Mouse (Mus musculus): ENCODE data around the gene Lgals3bp. TPM values are rescaled to one million over a fixed set of nuclear protein-coding genes. Genes with fewer than 3 reads are reported as not detected.

Lgals3bp gene
- polyA plus RNA-seq, 1 experiment from 2014 or later: 3.6 TPM

- no peak for ATAC-seq (ENCODE audit: low FRiP score)
- peaks cover 7% of the 10 kb centered on the region; the same call in 1 of the 2 replicates for H3K4me1 ChIP-seq
- 82% methylated on average over 7 of the region's 7 CpGs for WGBS
- no peak overlapping the region for H3K4me3 ChIP-seq (replicated peaks)
- H3K4me2 ChIP-seq: no peak overlapping the region
- no peak overlapping the region for H3K27ac ChIP-seq (replicated peaks)
- H3K9me3 ChIP-seq (replicated peaks): no peaks in the 10 kb centered on the region
- H3K36me3 ChIP-seq: no peaks in the 10 kb centered on the region
- H3K9ac ChIP-seq (replicated peaks): no peak overlapping the region
- H3K27me3 ChIP-seq (replicated peaks): no peaks in the 10 kb centered on the region
These were observed 30.0 kb downstream of the Lgals3bp start for GRCm38 (mm10) chr11:118371876-118372275.

- H3K36me3 ChIP-seq: no peaks in the 10 kb centered on the region
- no peak overlapping the region for H3K4me2 ChIP-seq
- no peak overlapping the region for H3K9ac ChIP-seq (replicated peaks)
- H3K27ac ChIP-seq (replicated peaks): no peak overlapping the region
- no peak for ATAC-seq (ENCODE audit: low FRiP score)
- WGBS: 74% methylated on average over 8 of the region's 8 CpGs
- no peak overlapping the region for H3K4me3 ChIP-seq (replicated peaks)
- no peaks in the 10 kb centered on the region for H3K9me3 ChIP-seq (replicated peaks)
- no peaks in the 10 kb centered on the region for H3K4me1 ChIP-seq
- no peaks in the 10 kb centered on the region for H3K27me3 ChIP-seq (replicated peaks)
These were observed 32.2 kb downstream of the Lgals3bp start for GRCm38 (mm10) chr11:118369657-118370056.

- no peak overlapping the region for H3K9ac ChIP-seq (replicated peaks)
- H3K9me3 ChIP-seq (replicated peaks): no peaks in the 10 kb centered on the region
- no peaks in the 10 kb centered on the region for H3K27me3 ChIP-seq (replicated peaks)
- H3K4me3 ChIP-seq (replicated peaks): no peak overlapping the region
- no peaks in the 10 kb centered on the region for H3K4me1 ChIP-seq
- ATAC-seq (ENCODE audit: low FRiP score): no peak
- WGBS: 87% methylated on average over 5 of the region's 5 CpGs
- H3K4me2 ChIP-seq: no peak overlapping the region
- no peaks in the 10 kb centered on the region for H3K36me3 ChIP-seq
- no peak overlapping the region for H3K27ac ChIP-seq (replicated peaks)
These were observed 32.6 kb downstream of the Lgals3bp start for GRCm38 (mm10) chr11:118369251-118369650.

- Histone ChIP-seq H3K4me3 (replicated peaks) (no peak overlapping the region), H3K4me2 (no peak overlapping the region), H3K27ac (replicated peaks) (no peak overlapping the region), H3K9ac (replicated peaks) (no peak overlapping the region), H3K36me3 (no peaks in the 10 kb centered on the region), H3K9me3 (replicated peaks) (no peaks in the 10 kb centered on the region), H3K27me3 (replicated peaks) (no peaks in the 10 kb centered on the region), H3K4me1 (peaks cover 4% of the 10 kb centered on the region; the same call in 1 of the 2 replicates)
- ATAC-seq (ENCODE audit: low FRiP score): no peak
- WGBS: 59% methylated on average over 3 of the region's 3 CpGs
These were observed 33.6 kb downstream of the Lgals3bp start for GRCm38 (mm10) chr11:118368330-118368729.

GRCm38 (mm10) chr11:118366559-118366958 lies 35.3 kb downstream of the Lgals3bp start:
- Histone ChIP-seq H3K4me1 (peaks cover 15% of the 10 kb centered on the region; the same call in 1 of the 2 replicates), H3K9me3 (replicated peaks) (no peaks in the 10 kb centered on the region), H3K4me3 (replicated peaks) (no peak overlapping the region), H3K27me3 (replicated peaks) (no peaks in the 10 kb centered on the region), H3K4me2 (no peak overlapping the region), H3K27ac (replicated peaks) (no peak overlapping the region), H3K9ac (replicated peaks) (no peak overlapping the region), H3K36me3 (no peaks in the 10 kb centered on the region)
- no peak for ATAC-seq (ENCODE audit: low FRiP score)
- WGBS: 77% methylated on average over 8 of the region's 8 CpGs

- WGBS: 83% methylated on average over 3 of the region's 3 CpGs
- H3K27me3 ChIP-seq (replicated peaks): no peaks in the 10 kb centered on the region
- H3K27ac ChIP-seq (replicated peaks): no peak overlapping the region
- no peak overlapping the region for H3K4me3 ChIP-seq (replicated peaks)
- ATAC-seq (ENCODE audit: low FRiP score): no peak
- H3K4me1 ChIP-seq: peaks cover 15% of the 10 kb centered on the region; the same call in 1 of the 2 replicates
- H3K9ac ChIP-seq (replicated peaks): no peak overlapping the region
- H3K4me2 ChIP-seq: no peak overlapping the region
- H3K9me3 ChIP-seq (replicated peaks): no peaks in the 10 kb centered on the region
- H3K36me3 ChIP-seq: no peaks in the 10 kb centered on the region
These were observed 35.8 kb downstream of the Lgals3bp start for GRCm38 (mm10) chr11:118366108-118366507.

- no peak for ATAC-seq (ENCODE audit: low FRiP score)
- no peaks in the 10 kb centered on the region for H3K36me3 ChIP-seq
- no peak overlapping the region for H3K9ac ChIP-seq (replicated peaks)
- peaks cover 15% of the 10 kb centered on the region; the same call in 1 of the 2 replicates for H3K4me1 ChIP-seq
- no peaks in the 10 kb centered on the region for H3K27me3 ChIP-seq (replicated peaks)
- no peak overlapping the region; the same call in 1 of the 2 replicates for H3K27ac ChIP-seq (replicated peaks)
- 83% methylated on average over 7 of the region's 7 CpGs for WGBS
- H3K4me3 ChIP-seq (replicated peaks): no peak overlapping the region
- no peaks in the 10 kb centered on the region for H3K9me3 ChIP-seq (replicated peaks)
- H3K4me2 ChIP-seq: no peak overlapping the region
These were observed 36.7 kb downstream of the Lgals3bp start for GRCm38 (mm10) chr11:118365171-118365570.

- no peak overlapping the region for H3K4me2 ChIP-seq
- no peaks in the 10 kb centered on the region for H3K9me3 ChIP-seq (replicated peaks)
- H3K9ac ChIP-seq (replicated peaks): no peak overlapping the region
- ATAC-seq (ENCODE audit: low FRiP score): no peak
- H3K27me3 ChIP-seq (replicated peaks): no peaks in the 10 kb centered on the region
- 88% methylated on average over 4 of the region's 4 CpGs for WGBS
- peaks cover 15% of the 10 kb centered on the region; the same call in 1 of the 2 replicates for H3K4me1 ChIP-seq
- no peak overlapping the region for H3K27ac ChIP-seq (replicated peaks)
- H3K36me3 ChIP-seq: no peaks in the 10 kb centered on the region
- H3K4me3 ChIP-seq (replicated peaks): no peak overlapping the region
These were observed 37.9 kb downstream of the Lgals3bp start for GRCm38 (mm10) chr11:118364021-118364420.

- no peak for ATAC-seq (ENCODE audit: low FRiP score)
- peak overlapping the region; percentile 30; the same call in 1 of the 2 replicates for H3K4me2 ChIP-seq
- no peaks in the 10 kb centered on the region for H3K36me3 ChIP-seq
- no peaks in the 10 kb centered on the region for H3K27me3 ChIP-seq (replicated peaks)
- no peaks in the 10 kb centered on the region for H3K9me3 ChIP-seq (replicated peaks)
- H3K4me1 ChIP-seq: peaks cover 15% of the 10 kb centered on the region; the same call in 1 of the 2 replicates
- no peak overlapping the region for H3K9ac ChIP-seq (replicated peaks)
- WGBS: 18% methylated on average over 8 of the region's 8 CpGs
- 0 out of 2 replicates have a peak overlapping the region, but pooled peaks have one; percentile 41 for H3K27ac ChIP-seq (replicated peaks)
- no peak overlapping the region for H3K4me3 ChIP-seq (replicated peaks)
These were observed 38.8 kb downstream of the Lgals3bp start for GRCm38 (mm10) chr11:118362971-118363518.

- no peak overlapping the region for H3K4me3 ChIP-seq (replicated peaks)
- no peak overlapping the region for H3K4me2 ChIP-seq
- H3K9ac ChIP-seq (replicated peaks): no peak overlapping the region
- H3K9me3 ChIP-seq (replicated peaks): no peaks in the 10 kb centered on the region
- peaks cover 15% of the 10 kb centered on the region; the same call in 1 of the 2 replicates for H3K4me1 ChIP-seq
- 94% methylated on average over 1 of the region's 1 CpGs for WGBS
- H3K27ac ChIP-seq (replicated peaks): no peak overlapping the region
- H3K36me3 ChIP-seq: no peaks in the 10 kb centered on the region
- no peak for ATAC-seq (ENCODE audit: low FRiP score)
- H3K27me3 ChIP-seq (replicated peaks): no peaks in the 10 kb centered on the region
These were observed 39.4 kb downstream of the Lgals3bp start for GRCm38 (mm10) chr11:118362501-118362900.

GRCm38 (mm10) chr11:118360907-118361341 lies 41.0 kb downstream of the Lgals3bp start:
- H3K9ac ChIP-seq (replicated peaks): no peak overlapping the region
- H3K36me3 ChIP-seq: no peaks in the 10 kb centered on the region
- H3K27me3 ChIP-seq (replicated peaks): no peaks in the 10 kb centered on the region
- no peak overlapping the region for H3K4me3 ChIP-seq (replicated peaks)
- WGBS: 82% methylated on average over 10 of the region's 10 CpGs
- H3K4me1 ChIP-seq: peaks cover 16% of the 10 kb centered on the region
- no peak for ATAC-seq (ENCODE audit: low FRiP score)
- no peak overlapping the region for H3K4me2 ChIP-seq
- no peak overlapping the region for H3K27ac ChIP-seq (replicated peaks)
- H3K9me3 ChIP-seq (replicated peaks): no peaks in the 10 kb centered on the region

GRCm38 (mm10) chr11:118360491-118360890 lies 41.4 kb downstream of the Lgals3bp start:
- H3K36me3 ChIP-seq: no peaks in the 10 kb centered on the region
- ATAC-seq (ENCODE audit: low FRiP score): no peak
- H3K27ac ChIP-seq (replicated peaks): no peak overlapping the region
- no peaks in the 10 kb centered on the region for H3K9me3 ChIP-seq (replicated peaks)
- no peaks in the 10 kb centered on the region for H3K27me3 ChIP-seq (replicated peaks)
- H3K9ac ChIP-seq (replicated peaks): no peak overlapping the region
- H3K4me2 ChIP-seq: no peak overlapping the region
- peaks cover 20% of the 10 kb centered on the region for H3K4me1 ChIP-seq
- no peak overlapping the region for H3K4me3 ChIP-seq (replicated peaks)
- 83% methylated on average over 7 of the region's 7 CpGs for WGBS
